Mouse (Mus musculus) lung, adult 2 months (tissue): ENCODE measurements around the gene Tekt1.

Source experiments
- CTCF ChIP-seq: fragments of 200-500 bp; IDR thresholded peaks from 2 replicates; pipeline ENCODE4 v1.5.1; 2011; ENCODE audit warnings: mild to moderate bottlenecking, low read length, control low read depth; ENCODE audit not compliant: insufficient read depth
- POLR2A ChIP-seq: fragments of 200-500 bp; IDR thresholded peaks from 2 replicates; pipeline ENCODE4 v1.6.1; 2011; ENCODE audit warnings: low read depth, mild to moderate bottlenecking, control low read depth, low read length, borderline replicate concordance; ENCODE audit errors: extremely low read depth

DNA sequence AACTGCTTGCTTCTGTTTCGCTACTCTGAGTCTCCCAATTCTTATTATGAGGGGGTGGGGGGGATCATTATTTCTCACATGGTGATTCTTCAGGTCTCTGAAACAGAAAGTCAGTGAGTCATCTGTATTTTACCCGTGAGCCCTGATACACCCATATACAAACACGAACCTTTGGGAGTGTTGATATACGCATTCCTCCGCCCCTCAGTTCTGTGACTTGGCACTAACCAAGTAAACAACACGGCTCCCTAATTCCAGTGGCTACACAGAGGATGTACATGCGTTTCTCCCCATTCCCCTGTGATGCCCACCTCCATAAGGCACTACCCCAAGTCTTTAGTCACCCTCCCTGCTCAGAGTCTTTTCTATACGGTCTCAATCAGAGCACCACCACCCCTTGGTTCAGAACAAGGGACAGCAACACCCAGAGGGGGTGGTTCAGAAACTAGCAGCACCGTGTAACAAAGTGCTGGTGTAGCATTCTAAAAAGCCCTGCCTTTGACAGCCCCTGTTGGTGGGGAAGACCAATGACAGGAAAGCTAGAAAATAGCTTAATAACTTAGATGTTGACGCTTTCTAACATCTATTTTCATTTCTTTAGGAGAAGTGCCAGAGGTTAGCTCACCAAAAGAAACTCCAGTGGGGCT is 50.8 kb downstream of the Tekt1 start:
- TF ChIP-seq CTCF (no peak), POLR2A (no peak)
